ENCODE assay signal across 7 mouse cellular contexts in the genomic region with DNA sequence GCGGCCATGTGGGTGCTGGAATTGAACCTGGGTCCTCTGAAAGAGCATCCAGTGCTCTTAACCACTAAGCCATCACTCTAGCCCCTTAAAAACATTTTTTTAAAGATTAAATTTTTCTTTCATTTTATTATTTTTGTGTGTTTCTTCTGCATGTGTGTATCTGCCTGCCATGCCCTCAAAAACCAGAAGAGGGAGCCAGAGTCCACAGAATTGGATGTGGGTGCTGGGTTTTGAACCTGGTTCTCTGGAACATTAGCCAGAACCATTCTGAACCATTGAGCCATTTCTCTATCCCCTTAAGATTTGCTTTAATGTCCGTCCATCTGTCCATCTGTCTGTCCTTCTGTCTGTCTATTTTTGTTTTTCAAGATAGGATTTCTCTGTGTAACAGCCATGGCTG. TPM values are rescaled to one million over a fixed set of nuclear protein-coding genes. Genes with fewer than 3 reads are reported as not detected.
DNase-seq lines count a peak whose midpoint lies in the region; ATAC-seq lines count a peak whose summit lies in the region.

No protein-coding gene starts in this region.

- no peaks in the 10 kb centered on the region for H3K4me1 ChIP-seq in intestine, embryonic 14.5 days (replicated peaks; ENCODE audit: control insufficient read depth, insufficient read depth, low read length)
- H3K4me1 ChIP-seq in intestine, embryonic 15.5 days (replicated peaks): no peaks in the 10 kb centered on the region

- H3K4me2 ChIP-seq in intestine, embryonic 14.5 days (ENCODE audit: low read length): no peak overlapping the region
- H3K4me2 ChIP-seq in intestine, embryonic 15.5 days (replicated peaks): no peak overlapping the region

- no peak overlapping the region for H3K4me3 ChIP-seq in intestine, embryonic 14.5 days (ENCODE audit: low read depth, low read length)
- no peak overlapping the region for H3K4me3 ChIP-seq in intestine, embryonic 15.5 days (replicated peaks)

- H3K27ac ChIP-seq in intestine, embryonic 14.5 days (ENCODE audit: low read depth): no peak overlapping the region
- H3K27ac ChIP-seq in intestine, embryonic 15.5 days: no peak overlapping the region

- H3K9me3 ChIP-seq in intestine, embryonic 14.5 days (ENCODE audit: control insufficient read depth, low read length): no peaks in the 10 kb centered on the region
- no peaks in the 10 kb centered on the region for H3K9me3 ChIP-seq in intestine, embryonic 15.5 days

- DNase-seq in intestine, embryonic 14.5 days (ENCODE audit: low spot score): peak; percentile 86
- peak; percentile 58 to 70 for DNase-seq in CD8-positive naive resting alpha-beta T cell, adult 2 months (ENCODE audit: low read depth in 2 of 2, low spot score in 2 of 2)
- peak; percentile 42 for DNase-seq in MN1 (ENCODE audit: low spot score)
- no peak for DNase-seq in gastrocnemius, postnatal 25 days

- no peaks in the 10 kb centered on the region for H3K36me3 ChIP-seq in intestine, embryonic 14.5 days (ENCODE audit: control insufficient read depth, insufficient read depth, low read length)
- H3K36me3 ChIP-seq in intestine, embryonic 15.5 days: no peaks in the 10 kb centered on the region

- WGBS in intestine, embryonic 14.5 days: 57% methylated on average over 2 of the region's 2 CpGs
- WGBS in intestine, embryonic 15.5 days: 57% methylated on average over 2 of the region's 2 CpGs

- no peak for ATAC-seq in intestine, embryonic 14.5 days (replicated peaks; ENCODE audit: low FRiP score, low TSS enrichment, low read depth)
- no peak for ATAC-seq in intestine, embryonic 15.5 days
- ATAC-seq in erythroblast, adult 5-6 weeks (replicated peaks; ENCODE audit: low FRiP score, poor library complexity, severe bottlenecking): 0 out of 2 replicates have a peak, but pooled peaks have one; percentile 40
- ATAC-seq in megakaryocyte, adult 5-6 weeks (ENCODE audit: poor library complexity, severe bottlenecking): 0 out of 2 replicates have a peak, but pooled peaks have one; percentile 37

- H3K9ac ChIP-seq in intestine, embryonic 14.5 days (ENCODE audit: low read length): no peak overlapping the region
- no peak overlapping the region for H3K9ac ChIP-seq in intestine, embryonic 15.5 days

- no peaks in the 10 kb centered on the region for H3K27me3 ChIP-seq in intestine, embryonic 14.5 days (replicated peaks; ENCODE audit: control insufficient read depth, insufficient read depth, low read length)
- no peaks in the 10 kb centered on the region for H3K27me3 ChIP-seq in intestine, embryonic 15.5 days (replicated peaks)

RNA-seq across cellular contexts. Expression of a gene that starts 11.6 kb away (rescaled TPM):
- polyA plus RNA-seq in intestine, embryonic 14.5 days (2014; fragmentation: Nextera tagmentation; extraction: Ambion mirVana): 10.2 and 11.3 TPM in 2 replicates
- 11.5 and 17.0 TPM in 2 replicates for polyA plus RNA-seq in intestine, embryonic 15.5 days (2015; fragmentation: Nextera tagmentation; extraction: Ambion mirVana)
- 3.1 and 13.3 TPM in 2 replicates for total RNA-seq in erythroblast, adult 5-6 weeks (2015; ENCODE audit: low replicate concordance)
- 7.9 and 12.3 TPM in 2 replicates for total RNA-seq in erythroblast, adult 5-6 weeks (2017; ENCODE audit: low replicate concordance)
- total RNA-seq in megakaryocyte, adult 5-6 weeks (2015): 19.3 and 22.4 TPM in 2 replicates
- 53.1 and 64.9 TPM in 2 replicates for total RNA-seq in megakaryocyte, adult 5-6 weeks (2017)
- 10 to 100 TPM; 20.4 to 32.4 TPM for total RNA-seq in gastrocnemius, postnatal 25 days (2021)

RNA-seq across cellular contexts. Expression of a gene that starts 17.4 kb away (rescaled TPM):
- 0.37 TPM in 1 of 2 replicates, not detected in the other for polyA plus RNA-seq in intestine, embryonic 14.5 days (2014; fragmentation: Nextera tagmentation; extraction: Ambion mirVana)
- polyA plus RNA-seq in intestine, embryonic 15.5 days (2015; fragmentation: Nextera tagmentation; extraction: Ambion mirVana): not detected in 2 replicates
- total RNA-seq in erythroblast, adult 5-6 weeks (2015; ENCODE audit: low replicate concordance): not detected in 2 replicates
- total RNA-seq in erythroblast, adult 5-6 weeks (2017; ENCODE audit: low replicate concordance): not detected in 2 replicates
- total RNA-seq in megakaryocyte, adult 5-6 weeks (2015): not detected in 2 replicates
- total RNA-seq in megakaryocyte, adult 5-6 weeks (2017): not detected in 2 replicates
- total RNA-seq in gastrocnemius, postnatal 25 days (2021): under 1 TPM; 0.23 to 0.24 TPM

RNA-seq across cellular contexts. Expression of a gene that starts 35.2 kb away (rescaled TPM):
- 80.8 and 85.8 TPM in 2 replicates for polyA plus RNA-seq in intestine, embryonic 14.5 days (2014; fragmentation: Nextera tagmentation; extraction: Ambion mirVana)
- polyA plus RNA-seq in intestine, embryonic 15.5 days (2015; fragmentation: Nextera tagmentation; extraction: Ambion mirVana): 112 and 121 TPM in 2 replicates
- 14.6 and 20.3 TPM in 2 replicates for total RNA-seq in erythroblast, adult 5-6 weeks (2015; ENCODE audit: low replicate concordance)
- total RNA-seq in erythroblast, adult 5-6 weeks (2017; ENCODE audit: low replicate concordance): 13.9 and 51.4 TPM in 2 replicates
- 119 and 176 TPM in 2 replicates for total RNA-seq in megakaryocyte, adult 5-6 weeks (2015)
- 453 and 632 TPM in 2 replicates for total RNA-seq in megakaryocyte, adult 5-6 weeks (2017)
- total RNA-seq in gastrocnemius, postnatal 25 days (2021): 10 to 100 TPM; 12.9 to 21.6 TPM

RNA-seq across cellular contexts. Expression of a gene that starts 49.8 kb away (rescaled TPM):
- polyA plus RNA-seq in intestine, embryonic 14.5 days (2014; fragmentation: Nextera tagmentation; extraction: Ambion mirVana): 1.7 and 1.8 TPM in 2 replicates
- 0.85 and 2.4 TPM in 2 replicates for polyA plus RNA-seq in intestine, embryonic 15.5 days (2015; fragmentation: Nextera tagmentation; extraction: Ambion mirVana)
- total RNA-seq in erythroblast, adult 5-6 weeks (2015; ENCODE audit: low replicate concordance): under 0.01 TPM in 1 of 2 replicates, not detected in the other
- total RNA-seq in erythroblast, adult 5-6 weeks (2017; ENCODE audit: low replicate concordance): 0.17 and 1.4 TPM in 2 replicates
- 0.20 and 0.93 TPM in 2 replicates for total RNA-seq in megakaryocyte, adult 5-6 weeks (2015)
- total RNA-seq in megakaryocyte, adult 5-6 weeks (2017): 0.16 and 1.1 TPM in 2 replicates
- 1 to 10 TPM; 1.6 to 3.5 TPM for total RNA-seq in gastrocnemius, postnatal 25 days (2021)

RNA-seq across cellular contexts. Expression of a gene that starts 56.3 kb away (rescaled TPM):
- 12.8 and 13.8 TPM in 2 replicates for polyA plus RNA-seq in intestine, embryonic 14.5 days (2014; fragmentation: Nextera tagmentation; extraction: Ambion mirVana)
- 12.5 and 13.4 TPM in 2 replicates for polyA plus RNA-seq in intestine, embryonic 15.5 days (2015; fragmentation: Nextera tagmentation; extraction: Ambion mirVana)
- total RNA-seq in erythroblast, adult 5-6 weeks (2015; ENCODE audit: low replicate concordance): 7.3 and 19.6 TPM in 2 replicates
- 1.7 and 4.2 TPM in 2 replicates for total RNA-seq in erythroblast, adult 5-6 weeks (2017; ENCODE audit: low replicate concordance)
- 119 and 124 TPM in 2 replicates for total RNA-seq in megakaryocyte, adult 5-6 weeks (2015)
- total RNA-seq in megakaryocyte, adult 5-6 weeks (2017): 68.7 and 87.5 TPM in 2 replicates
- total RNA-seq in gastrocnemius, postnatal 25 days (2021): 10 to 100 TPM in 1 of 2 experiments, 1 to 10 TPM in 1; 9.7 to 10.5 TPM

Comparison
In these comparisons a context has a peak if more than half of its experiments do, and no peak if none do; other contexts are left out.
1. ATAC-seq: peak in erythroblast, adult 5-6 weeks (single experiment) and megakaryocyte, adult 5-6 weeks (single experiment); none in intestine, embryonic 14.5 days (single experiment) and intestine, embryonic 15.5 days (single experiment).